Mouse (Mus musculus) C2C12 (cell line): ENCODE results near the gene Faf2.

Source experiments
- CEBPB ChIP-seq: IDR thresholded peaks from one replicate; pipeline ENCODE4 v1.6.1; 2011; ENCODE audit warnings: low read depth, mild to moderate bottlenecking, control low read depth, moderate library complexity
- CTCF ChIP-seq: IDR thresholded peaks from one replicate; pipeline ENCODE4 v1.5.1; 2011; ENCODE audit not compliant: control insufficient read depth, insufficient read depth, insufficient read length
- FOSL1 ChIP-seq: IDR thresholded peaks from one replicate; pipeline ENCODE4 v1.8.0; 2011; ENCODE audit warnings: mild to moderate bottlenecking, low read length; ENCODE audit not compliant: poor library complexity, insufficient read depth, severe bottlenecking
- MAX ChIP-seq: IDR thresholded peaks from one replicate; pipeline ENCODE4 v1.6.1; 2011; ENCODE audit warnings: mild to moderate bottlenecking, control low read depth
- MYOD1 ChIP-seq: IDR thresholded peaks from one replicate; pipeline ENCODE4 v1.6.1; 2011; ENCODE audit warnings: low read depth; ENCODE audit not compliant: control insufficient read depth, insufficient read length
- MYOG ChIP-seq: IDR thresholded peaks from one replicate; pipeline ENCODE4 v1.6.1; 2011; ENCODE audit not compliant: control insufficient read depth, insufficient read length; ENCODE audit errors: extremely low read depth
- USF1 ChIP-seq: IDR thresholded peaks from one replicate; pipeline ENCODE4 v1.6.1; 2011; ENCODE audit warnings: low read depth, mild to moderate bottlenecking, control low read depth, moderate library complexity

- TF ChIP-seq CTCF, result no peak
- TF ChIP-seq MYOD1, result no peak
- no peak for TF ChIP-seq FOSL1
- no peak for TF ChIP-seq CEBPB
- no peak for TF ChIP-seq MAX
- TF ChIP-seq USF1, result no peak
- no peak for TF ChIP-seq MYOG
Observed at GRCm38 (mm10) chr13:54665062-54665461, 43.5 kb downstream of the Faf2 start.
